Mouse (Mus musculus) kidney, adult 18-20 months (tissue): ENCODE measurements at regions not wholly inside any gene's neighbourhood (a gene's known extent, or its start where the extent isn't known, plus 50 kb on each side); places are given as distances from the start of the nearest gene placed in this dataset.
A peak's percentile ranks its signal among the peaks of the same experiment; 100 is the strongest.
"Not testable (repeated sequence)": the region's sequence is repeated elsewhere in the genome, so short reads cannot be mapped to it uniquely, and the experiment has no call there.

ENCODE experiments used
- DNase-seq: peaks from one replicate; pipeline ENCODE4 v3.0.0; 2021

DNA sequence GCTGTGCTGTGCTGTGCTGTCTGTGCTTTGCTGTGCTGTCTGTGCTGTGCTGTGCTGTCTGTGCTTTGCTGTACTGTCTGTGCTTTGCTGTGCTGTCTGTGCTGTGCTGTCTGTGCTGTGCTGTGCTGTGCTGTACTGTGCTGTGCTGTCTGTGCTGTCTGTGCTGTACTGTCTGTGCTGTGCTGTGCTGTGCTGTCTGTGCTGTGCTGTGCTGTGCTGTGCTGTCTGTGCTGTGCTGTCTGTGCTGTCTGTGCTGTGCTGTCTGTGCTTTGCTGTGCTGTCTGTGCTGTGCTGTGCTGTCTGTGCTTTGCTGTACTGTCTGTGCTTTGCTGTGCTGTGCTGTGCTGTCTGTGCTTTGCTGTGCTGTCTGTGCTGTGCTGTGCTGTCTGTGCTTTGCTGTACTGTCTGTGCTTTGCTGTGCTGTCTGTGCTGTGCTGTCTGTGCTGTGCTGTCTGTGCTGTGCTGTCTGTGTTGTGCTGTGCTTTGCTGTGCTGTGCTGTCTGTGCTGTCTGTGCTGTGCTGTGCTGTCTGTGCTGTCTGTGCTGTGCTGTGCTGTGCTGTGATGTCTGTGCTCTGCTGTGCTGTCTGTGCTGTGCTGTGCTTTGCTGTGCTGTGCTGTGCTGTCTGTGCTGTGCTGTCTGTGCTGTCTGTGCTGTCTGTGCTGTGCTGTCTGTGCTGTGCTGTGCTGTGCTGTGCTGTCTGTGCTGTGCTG lies 197.5 kb downstream of the Tcp10c start:
- DNase-seq: not testable (repeated sequence)

DNA sequence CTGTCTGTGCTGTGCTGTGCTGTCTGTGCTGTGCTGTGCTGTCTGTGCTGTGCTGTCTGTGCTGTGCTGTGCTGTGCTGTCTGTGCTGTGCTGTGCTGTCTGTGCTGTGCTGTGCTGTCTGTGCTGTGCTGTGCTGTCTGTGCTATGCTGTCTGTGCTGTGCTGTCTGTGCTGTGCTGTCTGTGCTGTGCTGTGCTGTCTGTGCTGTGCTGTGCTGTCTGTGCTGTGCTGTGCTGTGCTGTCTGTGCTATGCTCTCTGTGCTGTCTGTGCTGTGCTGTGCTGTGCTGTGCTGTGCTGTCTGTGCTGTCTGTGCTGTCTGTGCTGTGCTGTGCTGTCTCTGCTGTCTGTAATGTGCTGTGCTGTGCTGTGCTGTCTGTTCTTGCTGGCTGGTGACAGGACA lies 198.5 kb downstream of the Tcp10c start:
- DNase-seq: not testable (repeated sequence)

DNA sequence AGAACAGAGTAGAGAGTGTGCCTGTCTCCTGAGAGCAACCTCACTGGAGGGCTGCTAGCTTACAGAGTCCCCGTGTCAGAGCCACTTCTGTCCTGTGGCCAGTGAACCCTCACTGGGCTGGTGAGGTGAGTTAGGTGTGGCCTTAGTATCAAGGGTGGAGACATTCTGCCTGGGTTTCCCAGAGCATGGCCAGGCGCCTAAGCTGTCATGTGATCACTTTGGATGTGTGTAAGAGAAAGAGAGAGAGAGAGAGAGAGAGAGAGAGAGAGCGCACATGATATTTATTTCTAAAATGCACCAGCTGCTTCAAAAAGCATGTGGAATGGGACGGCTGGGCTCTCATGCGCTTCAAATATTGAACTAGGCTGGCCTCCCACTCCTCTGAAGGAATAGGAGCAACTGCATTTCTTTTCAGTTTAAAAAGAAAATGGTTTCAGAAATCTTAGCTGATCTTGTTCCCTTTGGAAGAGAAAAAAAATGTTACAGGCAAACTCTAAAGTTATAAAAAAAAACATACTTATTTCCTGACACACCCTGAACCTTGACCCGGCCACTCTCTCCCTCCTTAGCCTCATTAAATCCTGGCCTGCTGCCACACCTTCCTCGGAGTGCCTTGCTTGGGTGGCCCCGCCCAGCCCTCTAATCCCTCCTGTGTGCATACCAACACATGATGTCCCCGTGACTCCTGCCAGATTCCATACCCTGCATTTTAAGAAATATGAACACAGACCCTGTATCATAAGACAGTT lies 201.1 kb downstream of the Tcp10c start:
- DNase-seq: peak; percentile 91

DNA sequence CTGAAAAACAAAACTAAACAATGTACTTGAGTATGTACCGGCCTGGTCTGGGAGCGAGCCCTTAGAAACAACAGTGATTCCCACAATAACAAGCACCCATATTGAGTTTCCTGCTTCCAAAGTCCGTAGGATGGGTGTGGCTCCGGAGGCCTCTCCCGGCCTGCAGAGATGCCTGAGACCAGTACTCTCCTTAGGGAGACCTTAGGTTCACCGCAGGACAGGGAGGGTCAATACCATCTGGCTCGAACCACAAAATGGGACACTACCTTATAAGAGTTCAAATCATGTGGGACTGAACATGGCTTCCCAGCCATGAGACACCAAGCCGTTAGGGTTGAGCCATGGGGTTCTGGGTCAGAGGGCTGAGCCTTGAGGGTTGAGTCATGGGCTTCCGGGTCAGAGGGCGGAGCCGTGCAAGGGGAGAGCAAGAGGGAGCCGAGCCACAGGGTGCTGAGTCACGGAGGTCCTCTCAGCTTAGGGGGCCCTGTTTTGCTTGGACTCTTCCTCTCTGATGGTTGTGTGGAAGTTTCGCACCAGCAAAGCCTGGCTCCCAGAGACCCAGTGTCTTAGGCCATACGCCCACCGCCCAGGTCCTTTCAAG lies 201.8 kb downstream of the Tcp10c start:
- not testable (repeated sequence) for DNase-seq

DNA sequence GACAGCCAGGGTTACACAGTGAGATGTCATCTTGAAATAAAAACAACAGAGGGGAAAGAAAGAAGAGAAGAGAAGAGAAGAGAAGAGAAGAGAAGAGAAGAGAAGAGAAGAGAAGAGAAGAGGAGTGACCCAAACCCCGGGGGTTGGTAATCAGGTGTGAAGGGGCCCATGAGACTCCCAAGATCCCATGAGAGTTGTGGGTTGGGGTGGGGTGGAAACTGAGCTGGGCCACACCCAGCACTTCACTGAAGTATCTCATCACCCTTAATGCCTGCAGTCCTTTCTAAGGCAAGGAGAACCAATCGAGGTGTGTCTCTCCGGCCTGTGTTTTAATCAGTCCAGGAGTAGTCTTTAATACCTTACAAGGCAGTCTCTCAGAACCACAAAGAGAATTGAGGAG lies 201.5 kb upstream of the Afdn start:
- DNase-seq: no peak

DNA sequence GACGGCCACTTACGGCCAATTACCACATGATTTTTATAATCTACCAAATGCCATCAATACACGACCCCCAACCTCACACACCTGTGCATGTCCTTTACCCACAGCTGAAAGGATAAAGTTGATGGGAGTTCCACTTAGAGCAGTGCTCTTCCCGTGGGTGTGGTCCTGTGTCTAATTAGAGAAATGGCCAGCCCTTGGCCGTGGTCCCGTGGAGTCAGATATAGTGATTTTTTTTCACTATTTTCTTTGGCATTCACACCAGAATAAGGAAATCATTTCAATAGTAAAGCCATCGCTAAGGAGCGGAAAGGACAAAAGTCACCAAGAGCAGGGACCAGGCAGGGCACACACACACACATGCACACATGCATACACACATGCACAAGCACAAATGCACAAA lies 199.0 kb upstream of the Afdn start:
- DNase-seq: no peak

DNA sequence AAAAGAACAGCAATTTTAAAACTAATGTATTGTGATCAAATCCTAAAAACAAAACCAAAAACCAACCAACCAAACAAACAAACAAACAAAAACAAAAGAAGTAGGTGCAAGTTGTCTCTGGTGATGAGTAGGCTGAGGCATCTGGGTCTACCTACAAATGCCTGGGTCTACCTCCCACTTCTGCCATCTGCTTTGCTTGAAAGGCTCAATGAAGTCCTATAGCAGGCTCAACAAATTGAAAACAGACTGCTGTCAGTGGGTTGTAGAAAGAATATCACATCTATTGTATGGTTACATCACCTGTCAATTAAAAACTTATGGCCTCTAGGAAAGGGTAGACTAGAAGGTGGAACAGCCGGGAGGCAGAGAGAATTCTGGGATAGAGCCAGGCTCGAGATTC lies 197.4 kb upstream of the Afdn start:
- DNase-seq: no peak

DNA sequence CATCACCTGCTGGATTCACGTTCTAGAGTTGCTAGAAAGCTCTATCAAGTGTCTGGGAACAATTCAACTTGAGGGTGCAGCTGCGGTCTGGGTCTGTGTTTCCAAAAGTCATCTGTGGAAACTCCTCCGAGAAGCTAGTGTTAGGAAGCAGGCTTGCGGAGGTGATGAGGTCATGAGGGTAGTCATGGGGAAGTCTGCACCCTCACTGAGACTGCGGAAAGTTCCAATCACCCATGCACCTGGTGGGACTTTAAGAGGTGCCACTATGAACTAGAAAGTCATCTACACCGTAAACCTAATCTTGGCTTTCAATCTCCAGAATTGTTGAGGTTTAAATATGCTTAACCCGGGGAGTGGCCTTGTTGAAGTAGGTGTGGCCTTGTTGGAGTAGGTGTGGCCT lies 195.5 kb upstream of the Afdn start:
- DNase-seq: no peak

DNA sequence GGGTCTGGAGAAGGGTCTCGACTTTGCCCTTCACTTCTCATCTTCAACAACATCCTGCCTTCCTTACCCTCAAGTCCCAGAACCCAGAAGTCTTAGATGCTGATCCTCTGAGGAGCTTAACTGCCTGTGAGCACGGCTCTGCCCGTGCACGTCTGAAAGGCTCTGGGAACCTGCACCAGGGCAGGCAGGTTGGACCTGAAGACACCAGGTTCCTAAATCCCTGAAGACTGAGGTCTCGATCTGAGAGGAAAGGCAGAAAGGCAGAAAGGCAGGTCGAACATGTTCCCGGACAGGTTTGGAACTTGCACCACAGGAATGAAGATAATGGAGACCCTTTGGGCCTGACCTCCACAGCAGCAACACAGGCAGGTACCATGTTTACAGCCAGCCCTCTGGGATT lies 193.7 kb upstream of the Afdn start:
- no peak for DNase-seq

DNA sequence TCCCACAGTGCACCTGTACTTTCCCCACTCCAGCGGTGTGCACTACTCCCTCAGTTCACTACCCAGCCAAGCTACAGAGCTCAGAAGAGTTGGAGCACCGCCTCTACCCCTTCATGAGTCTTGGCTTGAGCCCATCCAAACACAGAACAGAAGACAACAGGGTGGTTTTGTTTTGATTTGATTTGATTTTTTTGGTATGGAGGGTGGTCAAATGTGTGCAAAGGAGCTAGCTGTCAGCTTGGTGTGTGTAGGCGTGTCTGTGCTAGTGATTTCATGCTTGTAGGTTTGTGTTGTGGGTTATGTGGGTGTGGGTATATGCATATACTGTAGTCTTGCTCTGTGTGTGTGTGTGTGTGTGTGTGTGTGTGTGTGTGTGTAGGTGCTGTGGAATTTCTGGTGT lies 193.2 kb upstream of the Afdn start:
- DNase-seq: no peak

DNA sequence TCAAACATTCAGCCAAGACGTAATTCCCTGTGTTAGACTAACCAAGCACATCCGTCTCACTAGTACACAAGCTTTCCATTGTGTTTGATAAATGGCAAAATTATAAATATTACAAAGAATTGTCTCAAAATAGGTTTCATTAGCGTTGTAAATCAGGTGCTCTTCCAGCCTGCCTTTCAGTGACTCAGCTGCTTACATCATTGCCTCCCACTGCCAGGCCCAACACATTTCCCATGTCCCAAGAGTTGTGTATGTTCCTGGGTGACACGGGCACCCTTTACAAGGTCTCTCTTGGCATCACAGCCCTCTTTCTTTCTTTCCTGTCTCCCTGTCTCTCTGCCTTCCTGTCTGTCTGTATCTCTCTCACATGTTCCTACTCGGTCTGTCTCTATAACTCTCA lies 189.5 kb upstream of the Afdn start:
- DNase-seq: no peak

DNA sequence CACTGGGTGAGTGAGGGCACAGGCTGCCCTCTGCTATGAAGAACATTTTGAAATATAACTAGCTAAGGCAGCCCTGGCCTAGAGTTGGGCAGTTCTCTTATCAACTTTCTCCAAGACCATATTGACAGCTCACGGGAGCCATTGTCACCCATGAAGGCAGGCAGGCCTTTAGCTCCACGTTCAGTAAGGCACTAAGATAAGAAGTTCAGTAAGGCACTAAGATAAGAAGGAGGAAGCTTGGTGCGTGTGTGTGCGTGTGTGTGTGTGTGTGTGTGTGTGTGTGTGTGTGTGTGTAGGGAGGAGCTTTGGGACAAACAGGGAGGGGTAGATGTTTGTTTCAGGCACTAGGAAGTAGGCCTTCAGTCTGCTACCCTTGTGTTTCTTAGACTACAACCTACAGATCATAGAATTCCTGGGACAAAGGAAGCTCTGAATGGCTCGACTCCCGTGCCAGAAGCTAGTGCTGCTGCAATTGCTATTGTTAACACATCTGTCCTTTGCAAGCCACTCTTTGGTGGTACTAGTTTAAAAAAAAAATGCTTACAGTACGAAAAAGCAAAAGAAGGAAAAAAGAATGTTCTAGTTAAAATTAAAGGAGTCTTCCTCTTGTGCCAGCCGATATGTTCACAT lies 188.0 kb upstream of the Afdn start:
- DNase-seq: no peak

DNA sequence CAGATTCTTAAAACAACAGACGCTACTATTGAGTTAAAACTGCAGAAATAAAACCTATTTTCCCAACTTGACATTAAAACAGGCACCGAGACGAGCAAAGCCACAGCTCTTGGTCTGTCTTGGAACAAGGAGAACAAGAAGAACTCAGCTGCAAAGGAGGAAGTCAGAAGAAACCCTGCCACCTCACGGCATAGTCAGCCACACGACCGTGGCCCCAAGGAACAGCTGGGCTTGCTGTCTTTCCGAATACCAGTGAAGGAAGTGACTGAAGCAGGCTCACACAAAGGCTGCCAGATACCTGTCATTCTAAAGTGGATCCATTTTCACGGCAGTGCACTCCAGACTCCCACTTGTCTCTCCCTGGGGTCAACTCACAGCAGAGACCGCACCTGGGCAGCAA lies 187.3 kb upstream of the Afdn start:
- no peak for DNase-seq

DNA sequence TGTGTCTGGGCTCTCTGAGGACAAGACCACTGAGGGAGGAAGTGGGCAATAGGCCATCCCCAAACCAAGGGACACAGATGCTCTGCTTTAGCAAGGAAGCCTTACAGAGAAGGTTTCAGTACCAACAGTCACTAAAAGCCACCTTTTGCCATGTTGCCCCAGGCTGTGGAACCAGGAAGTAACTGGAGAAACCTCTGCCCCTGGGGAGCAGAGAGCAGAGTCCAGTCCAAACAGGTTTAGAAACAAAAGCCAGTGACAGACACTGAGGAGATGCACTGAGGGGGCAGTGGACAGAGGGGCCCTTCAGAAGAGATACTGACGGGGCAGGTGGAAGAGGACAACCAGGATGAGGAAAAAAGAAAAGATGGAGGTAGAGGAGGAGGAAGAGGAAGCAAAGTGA lies 186.2 kb upstream of the Afdn start:
- no peak for DNase-seq

DNA sequence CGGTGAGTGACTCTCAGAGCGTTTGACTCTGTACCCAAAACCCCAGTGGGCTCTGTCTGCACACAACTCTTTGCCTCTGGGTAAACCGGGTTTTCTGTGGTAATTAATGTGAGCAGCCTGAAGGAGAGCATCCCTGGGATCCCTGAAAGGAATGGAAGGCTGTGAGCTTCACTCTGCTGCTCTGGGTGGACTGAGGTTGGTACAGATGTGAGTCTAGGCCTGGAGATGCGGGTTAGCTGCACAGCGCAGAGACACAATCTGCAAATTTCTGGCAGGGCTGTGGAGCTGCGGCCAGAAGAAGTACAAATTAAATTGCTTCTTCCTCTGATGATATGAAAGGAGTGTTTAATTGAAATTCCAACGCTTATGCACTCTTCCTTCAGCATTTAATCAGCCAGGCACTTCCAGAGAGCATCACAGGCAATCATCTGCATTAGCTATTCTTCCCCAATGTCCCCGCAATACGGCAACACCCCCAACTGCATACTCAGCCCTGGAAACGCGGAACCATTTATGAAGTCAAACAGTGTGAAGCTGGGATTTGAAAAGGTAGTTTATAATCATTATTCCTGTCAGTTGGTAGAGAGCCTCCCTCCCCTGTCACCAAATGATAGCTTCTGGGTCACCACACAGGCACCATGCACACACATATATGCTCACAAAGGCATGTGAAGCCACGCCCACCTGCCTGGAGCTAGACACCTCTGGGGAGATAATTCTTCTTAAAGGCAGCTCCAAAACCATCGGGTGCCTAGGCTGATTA lies 185.5 kb upstream of the Afdn start:
- no peak for DNase-seq

DNA sequence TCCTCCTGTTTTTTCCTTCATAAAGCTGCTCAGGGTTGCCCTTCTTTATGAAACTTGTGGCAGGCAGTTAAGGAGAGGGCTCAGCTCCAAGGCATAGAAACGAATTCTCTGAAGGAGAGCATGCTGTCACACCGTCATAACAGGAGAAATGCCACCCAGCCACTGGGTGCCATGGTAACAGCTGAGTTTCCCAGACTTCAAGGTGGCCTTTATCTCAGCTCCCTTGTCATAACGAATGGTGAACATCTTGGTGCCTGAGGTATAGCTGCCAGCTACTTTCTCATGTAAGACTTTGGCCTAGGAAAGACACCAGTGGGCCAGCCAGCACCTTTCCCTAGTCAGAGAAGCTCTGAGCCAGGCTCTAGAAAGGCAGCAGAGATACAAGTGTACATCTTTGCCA lies 182.5 kb upstream of the Afdn start:
- DNase-seq: no peak

DNA sequence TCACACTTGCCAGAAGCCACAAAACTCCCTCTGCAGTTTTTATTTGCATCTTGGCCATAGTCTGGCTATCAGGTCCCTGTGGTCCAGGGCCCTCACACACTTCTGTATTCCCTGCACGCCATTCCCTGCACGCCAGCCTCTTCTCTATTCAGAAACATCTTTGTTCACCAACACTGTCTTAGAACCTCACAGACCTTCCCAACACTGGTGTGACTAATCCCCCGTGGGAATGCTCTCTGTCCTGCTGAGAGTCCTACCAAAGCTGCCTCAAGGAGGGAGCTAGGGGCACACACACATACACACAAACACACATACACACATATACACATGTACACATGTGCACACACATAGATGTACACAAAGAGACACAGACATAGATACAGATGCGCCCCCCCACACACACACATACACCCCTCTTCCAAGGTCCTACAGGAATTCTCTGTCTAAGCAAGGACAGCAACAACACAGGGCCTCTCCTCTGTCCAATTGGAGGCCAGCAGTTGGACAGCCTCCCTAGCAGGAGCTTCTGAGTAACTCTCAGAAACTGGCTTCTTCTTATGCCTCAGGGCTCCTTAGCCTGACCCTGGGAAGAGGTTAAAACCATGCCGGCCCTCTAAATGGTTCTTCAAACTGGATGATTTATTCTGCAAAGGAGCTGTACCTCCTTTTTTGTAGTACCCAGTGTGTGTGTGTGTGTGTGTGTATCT lies 179.0 kb upstream of the Afdn start:
- DNase-seq: no peak

DNA sequence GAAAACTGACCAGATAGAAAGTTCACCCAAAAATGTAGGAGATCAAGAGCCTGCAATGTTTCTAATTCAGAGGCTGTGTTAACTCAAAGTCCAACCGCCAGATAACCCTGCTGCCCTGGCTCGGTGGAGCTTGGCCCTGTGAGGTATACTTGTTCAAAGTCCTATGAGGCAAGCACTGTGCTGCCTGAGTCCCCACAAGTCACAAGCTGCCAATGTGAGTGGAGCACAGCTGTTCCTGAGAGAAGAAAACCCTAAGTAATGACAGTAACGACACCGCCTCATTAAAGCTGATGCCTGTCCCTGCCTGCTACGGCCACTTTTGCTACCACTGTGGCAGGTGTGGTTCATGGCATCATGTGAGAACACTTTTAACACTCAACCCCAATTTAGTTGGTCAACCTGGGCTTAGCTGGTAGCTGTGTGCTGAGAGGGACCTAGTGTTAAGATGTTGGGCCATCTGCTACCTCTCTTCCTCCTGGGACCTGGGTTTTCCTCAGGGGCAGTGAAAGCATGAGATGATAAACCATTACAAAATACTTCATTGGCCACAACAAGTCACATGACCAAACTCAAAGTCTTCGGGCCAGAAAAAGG lies 178.2 kb upstream of the Afdn start:
- no peak for DNase-seq

DNA sequence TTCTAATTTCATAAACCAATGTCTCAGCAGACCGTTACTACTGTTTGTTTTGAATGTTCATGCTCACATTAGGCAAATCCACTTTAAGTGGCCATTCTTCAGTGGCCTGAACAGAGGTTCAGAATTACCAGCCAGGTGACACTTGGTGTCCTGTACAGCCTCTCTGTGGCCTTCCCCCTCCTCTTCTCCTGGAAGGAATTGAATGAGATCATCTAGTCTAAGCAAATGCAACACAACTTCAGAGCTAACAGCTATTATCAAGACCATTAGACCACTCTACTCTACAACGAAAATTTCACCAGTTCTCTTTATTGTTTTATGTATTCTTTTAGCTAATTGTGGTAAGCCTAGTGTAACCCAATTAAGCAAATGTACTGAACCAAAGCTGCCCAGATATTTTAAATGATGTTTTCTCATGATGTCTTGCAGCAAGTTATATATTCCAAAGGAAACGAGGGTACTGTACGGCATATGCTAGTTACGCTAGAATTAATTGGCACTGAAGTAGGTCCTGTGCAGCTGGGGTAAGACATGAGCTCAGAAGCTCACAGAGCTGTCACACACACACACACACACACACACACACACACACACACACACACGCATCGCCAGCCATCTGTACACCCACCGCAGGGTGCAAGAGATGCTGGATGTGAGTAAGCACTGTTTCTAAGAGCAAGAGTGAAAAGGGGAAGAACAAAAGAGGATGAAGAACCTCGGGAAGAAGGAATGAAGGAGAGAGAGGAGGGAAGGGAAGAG lies 176.7 kb upstream of the Afdn start:
- no peak for DNase-seq

DNA sequence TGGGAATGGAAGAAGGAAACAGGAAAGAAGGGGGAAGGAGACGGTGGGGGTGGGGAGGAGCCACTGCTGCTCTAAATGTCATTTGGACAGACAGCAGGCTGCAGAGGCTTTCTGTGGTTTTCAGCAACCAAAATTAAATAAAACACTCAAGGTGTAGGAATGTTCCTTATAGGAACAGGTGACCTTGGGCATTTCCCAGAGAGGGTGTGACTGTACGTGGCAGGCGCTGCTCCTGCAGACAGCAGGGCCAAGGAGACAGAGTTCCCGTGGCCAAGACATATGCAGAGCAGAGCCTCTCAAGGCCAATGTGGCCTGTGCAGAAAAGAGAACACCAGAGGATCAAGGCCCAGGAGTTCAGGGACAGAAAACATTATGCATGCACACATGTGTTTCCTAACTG lies 175.9 kb upstream of the Afdn start:
- no peak for DNase-seq

DNA sequence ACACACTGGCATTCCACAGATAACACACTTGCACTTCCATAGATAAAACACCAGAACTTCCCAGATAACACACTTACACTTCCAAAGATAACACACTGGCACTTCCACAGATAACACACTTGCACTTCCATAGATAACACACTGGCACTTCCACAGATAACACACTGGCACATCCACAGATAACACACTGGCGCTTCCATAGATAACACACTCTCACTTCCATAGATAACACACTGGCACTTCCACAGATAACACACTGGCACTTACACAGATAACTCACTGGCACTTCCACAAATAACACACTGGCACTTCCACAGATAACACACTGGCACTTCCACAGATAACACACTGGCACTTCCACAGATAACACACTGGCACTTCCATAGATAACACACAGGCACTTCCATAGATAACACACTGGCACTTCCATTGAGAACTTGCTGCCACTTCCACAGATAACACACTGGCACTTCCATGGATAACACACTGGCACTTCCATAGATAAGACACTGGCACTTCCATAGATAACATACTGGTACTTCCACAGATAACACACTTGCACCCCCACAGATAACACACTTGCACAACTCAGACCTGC lies 170.0 kb upstream of the Afdn start:
- not testable (repeated sequence) for DNase-seq
